Mouse (Mus musculus): ENCODE measurements around the gene A030003K21Rik. TPM values are rescaled to one million over a fixed set of nuclear protein-coding genes. Genes with fewer than 3 reads are reported as not detected.
"Not testable (repeated sequence)": the region's sequence is repeated elsewhere in the genome, so short reads cannot be mapped to it uniquely, and the experiment has no call there.

Gene A030003K21Rik
- not detected in 2 replicates for total RNA-seq (2015)
- total RNA-seq (2017) = not detected in 2 replicates

DNA sequence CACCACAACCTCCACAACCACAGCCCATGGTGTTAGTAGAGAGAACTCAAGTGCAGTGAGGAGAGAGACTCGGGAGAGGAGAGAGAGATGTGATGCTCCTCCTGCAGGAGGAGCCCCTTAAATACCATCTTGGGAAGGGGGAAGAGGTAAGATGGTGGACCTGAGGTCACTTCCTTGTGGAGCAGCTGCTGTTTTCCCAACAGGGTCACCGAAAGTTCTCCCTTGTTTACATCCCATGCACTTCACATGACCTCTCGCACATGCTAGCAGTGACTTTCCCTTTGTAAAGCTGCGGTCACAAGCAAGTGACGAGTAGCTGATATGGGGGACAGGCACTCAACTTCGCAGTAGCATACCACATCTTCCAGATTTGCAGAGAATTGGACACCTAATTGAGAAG is at the start of gene A030003K21Rik:
Gene A030003K21Rik, minus strand, starts transcription at position 94 of the 400 bp plus-strand sequence.
- ATAC-seq (replicated peaks; ENCODE audit: poor library complexity) = not testable (repeated sequence)

DNA sequence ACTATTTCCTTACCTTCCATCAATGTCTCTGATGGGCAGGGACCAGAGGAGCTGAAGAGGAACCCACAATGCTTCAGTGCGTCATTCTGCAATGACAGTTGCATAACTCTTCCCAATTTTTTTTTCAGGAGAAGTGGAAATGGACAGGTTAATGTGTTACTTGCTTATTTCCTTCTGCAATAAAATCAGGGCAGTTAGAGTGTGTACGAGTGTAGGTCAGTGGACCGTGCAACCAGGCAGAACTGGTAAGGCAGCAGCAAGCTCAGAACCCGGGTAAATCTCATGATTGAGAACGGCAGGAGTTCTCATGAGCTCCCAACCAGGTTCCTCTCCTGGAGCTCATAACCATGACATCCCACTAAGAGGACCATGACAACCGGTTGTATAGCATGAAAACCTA is 48.9 kb upstream of the A030003K21Rik start:
- ATAC-seq (replicated peaks; ENCODE audit: poor library complexity) = no peak

DNA sequence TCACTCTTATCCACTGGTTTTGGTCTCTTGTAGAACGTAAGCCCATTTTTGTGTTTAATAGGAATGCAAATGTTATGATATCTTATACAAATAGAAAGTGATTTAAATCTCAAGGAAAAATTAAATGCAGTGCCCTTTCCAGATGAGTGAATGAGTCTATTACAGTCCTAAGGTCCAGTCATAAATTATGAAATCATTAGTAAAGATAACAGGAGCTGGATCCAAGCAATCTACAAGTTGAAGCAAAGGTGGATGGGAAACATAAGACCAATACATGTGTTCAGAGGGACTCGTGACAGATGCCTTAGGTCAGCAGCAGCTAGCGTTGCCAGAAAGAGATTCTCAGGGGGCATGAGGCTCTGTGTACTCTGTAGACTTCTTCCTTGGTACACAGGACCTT is 48.4 kb upstream of the A030003K21Rik start:
- no peak for ATAC-seq (replicated peaks; ENCODE audit: poor library complexity)

DNA sequence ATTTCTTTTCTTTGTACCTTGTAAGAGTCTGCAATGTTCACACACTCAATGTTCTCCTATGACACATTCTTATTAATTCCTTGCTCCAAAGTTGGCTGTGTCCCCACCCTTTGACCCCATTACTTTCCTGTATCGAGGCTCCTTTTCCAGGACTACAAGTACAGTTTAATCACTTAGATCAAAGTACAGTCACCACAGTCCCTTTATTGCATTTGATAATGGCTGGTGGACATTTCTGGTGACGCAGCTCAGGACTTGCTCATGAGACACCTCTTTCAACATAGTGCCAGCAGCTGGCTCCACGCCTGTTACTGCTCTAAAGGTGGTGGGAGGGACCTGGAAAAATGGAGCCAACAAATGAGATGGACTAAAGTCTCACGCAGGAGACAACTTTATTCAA is 47.9 kb upstream of the A030003K21Rik start:
- ATAC-seq (replicated peaks; ENCODE audit: poor library complexity) = no peak

DNA sequence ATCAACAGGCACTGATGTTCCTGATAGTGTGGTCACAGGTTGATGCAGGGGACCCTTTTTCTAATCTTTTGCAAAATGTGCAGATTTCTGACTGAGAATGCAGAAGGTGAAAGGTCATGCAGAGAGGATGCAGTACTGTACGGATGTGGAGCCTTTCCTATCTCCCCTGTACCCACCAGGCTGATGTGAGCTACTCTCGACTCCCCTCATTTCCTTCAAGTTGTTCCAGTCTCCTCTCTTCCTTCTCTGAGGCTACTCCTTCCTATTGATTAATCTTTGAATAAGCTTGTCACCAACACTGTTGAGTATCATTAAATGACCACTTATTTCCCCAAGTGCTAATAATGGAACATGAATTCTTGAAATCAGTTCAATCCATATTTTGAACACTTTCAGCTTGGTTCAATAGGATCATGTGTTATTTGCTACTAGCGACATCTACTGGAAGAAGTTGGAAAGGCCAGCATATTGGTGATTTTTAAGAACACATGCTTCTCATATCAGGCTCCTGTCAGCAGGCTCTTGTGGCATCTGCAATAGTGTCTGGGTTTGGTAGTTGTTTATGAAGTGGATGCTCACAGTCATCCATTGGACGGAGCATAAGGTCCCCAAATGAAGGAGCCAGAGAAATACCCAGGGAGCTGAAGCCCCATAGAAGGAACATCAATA is 44.5 kb upstream of the A030003K21Rik start:
- ATAC-seq (replicated peaks; ENCODE audit: poor library complexity) = peak; percentile 65

DNA sequence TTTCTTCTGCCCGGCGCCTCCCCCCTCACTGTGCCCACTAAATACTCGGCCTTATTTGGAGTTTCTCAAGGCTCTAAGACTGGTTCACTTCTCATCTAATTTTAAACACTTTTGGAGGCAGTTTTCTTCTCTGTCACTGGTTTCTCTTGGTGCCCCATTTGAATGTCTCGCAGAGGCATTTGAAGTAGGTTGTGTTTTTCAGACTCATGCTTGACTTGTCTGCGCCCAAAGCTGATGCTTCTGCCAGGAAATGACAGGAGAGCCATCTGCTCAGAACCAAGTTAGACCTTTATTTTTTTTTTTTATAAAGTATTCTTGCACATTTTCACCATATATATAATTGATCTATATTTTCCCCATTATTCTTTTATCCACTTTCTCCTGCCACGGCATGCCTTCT is 43.5 kb upstream of the A030003K21Rik start:
- ATAC-seq (replicated peaks; ENCODE audit: poor library complexity) = no peak

DNA sequence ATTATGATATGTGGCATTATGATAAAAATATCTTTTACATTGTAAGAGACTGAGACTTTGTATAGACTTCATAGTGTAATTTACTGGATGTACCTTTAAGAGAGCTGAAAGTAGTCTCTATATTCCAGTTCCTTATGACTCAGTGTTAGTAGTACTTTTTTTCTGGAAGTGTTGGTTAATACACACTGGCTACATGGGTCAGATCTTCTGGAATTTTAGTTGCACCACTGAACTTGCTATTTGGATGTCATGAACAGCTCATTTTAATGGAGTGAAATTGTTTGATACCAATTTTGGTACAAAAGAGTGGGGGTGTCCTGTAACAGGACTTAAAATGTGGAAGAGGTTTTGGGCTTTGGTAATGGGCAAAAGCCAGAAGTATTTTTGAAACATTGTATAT is 34.7 kb upstream of the A030003K21Rik start:
- no peak for ATAC-seq (replicated peaks; ENCODE audit: poor library complexity)

DNA sequence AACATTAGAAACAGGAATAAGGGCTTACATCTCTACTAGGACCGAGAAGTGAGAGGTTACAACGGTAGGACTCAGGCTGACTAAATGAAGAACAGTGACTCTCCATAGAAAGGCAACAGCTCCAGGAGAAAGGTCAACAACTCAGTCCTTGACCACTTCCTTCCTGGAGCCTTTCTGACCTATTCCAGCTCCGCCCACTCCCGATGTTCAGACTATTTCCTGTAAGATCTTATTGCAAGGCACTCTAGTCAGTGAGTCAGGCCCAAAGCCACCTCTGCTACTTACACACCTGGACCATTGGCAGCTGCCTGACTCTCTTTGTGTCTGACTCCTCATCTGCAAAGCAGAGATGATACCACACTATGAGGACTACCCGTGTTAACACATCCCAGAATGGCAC is 32.6 kb upstream of the A030003K21Rik start:
- no peak for ATAC-seq (replicated peaks; ENCODE audit: poor library complexity)

DNA sequence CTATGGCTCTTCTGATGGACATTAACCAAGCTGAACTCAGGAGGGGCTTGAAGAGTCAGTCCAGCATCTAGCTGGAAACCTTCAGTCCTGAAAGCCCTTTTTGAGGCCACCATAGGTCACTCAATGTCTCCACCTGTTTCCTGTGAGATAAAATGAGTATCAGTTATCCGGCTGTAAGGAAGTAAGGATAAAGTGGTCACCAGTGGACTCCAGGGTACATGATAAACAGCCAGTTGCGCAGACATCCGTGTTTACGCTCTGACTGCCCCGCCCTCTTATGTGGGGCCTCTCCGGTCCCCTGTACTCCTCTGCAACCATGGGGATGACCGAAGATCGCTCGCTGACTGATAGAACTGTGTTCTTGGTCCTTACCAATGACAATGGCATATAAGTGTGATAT is 31.2 kb upstream of the A030003K21Rik start:
- ATAC-seq (replicated peaks; ENCODE audit: poor library complexity) = no peak

DNA sequence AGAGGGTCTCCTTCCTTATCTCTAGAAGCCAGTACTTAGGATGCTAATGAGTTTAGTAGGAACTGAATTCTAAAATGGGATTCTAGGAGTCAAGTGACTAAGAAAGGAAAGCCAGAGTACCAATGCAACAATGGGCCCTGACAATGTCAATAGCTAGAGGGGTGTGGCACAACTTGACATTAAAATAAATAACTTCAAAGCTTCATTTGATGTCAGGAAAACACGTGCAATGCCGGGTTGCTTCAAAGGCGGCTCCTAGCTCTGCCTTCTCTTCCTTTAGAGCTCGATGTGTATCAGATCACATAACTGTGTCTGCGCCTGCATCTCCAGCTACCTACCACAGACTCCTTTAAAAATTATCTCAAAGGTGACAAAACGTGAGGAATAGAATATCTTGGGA is 30.7 kb upstream of the A030003K21Rik start:
- ATAC-seq (replicated peaks; ENCODE audit: poor library complexity) = no peak

DNA sequence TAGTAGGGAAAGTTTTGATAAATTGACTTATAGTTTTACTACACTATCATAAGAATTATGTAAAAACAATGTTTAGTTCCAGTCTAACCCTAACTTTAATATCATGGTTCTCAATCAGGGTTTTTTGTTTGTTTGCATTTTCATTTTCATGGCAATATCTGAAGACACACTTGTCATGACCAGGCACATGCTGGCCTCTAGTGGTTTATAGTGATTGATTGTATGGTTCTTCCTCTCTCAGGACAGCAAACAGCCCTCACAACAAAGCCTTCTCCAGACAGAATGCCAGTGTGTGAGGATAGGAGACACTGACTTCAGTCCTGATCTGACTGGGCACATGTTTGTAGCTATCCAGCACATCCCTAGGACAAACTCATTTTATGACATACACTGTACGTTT is 30.1 kb upstream of the A030003K21Rik start:
- ATAC-seq (replicated peaks; ENCODE audit: poor library complexity) = no peak

DNA sequence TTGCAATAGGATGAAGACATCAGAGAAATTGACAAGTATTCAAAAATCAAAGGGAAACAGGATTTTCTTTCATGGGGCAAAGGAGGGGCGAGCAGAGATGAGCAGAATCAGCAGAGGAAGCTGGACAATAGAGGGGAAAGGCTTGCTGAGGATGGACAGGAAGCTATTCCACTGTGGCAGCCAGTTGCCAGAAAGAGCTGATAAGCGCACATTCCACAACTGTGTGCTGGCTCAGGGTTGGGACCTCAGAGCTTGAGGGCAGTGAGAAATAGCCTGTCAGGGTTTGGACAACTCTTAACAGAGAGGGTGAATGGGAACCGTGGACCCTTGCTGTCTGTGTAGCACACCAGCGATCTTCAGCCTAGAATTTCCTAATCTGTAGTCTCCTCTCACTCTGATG is 28.9 kb upstream of the A030003K21Rik start:
- ATAC-seq (replicated peaks; ENCODE audit: poor library complexity) = no peak

DNA sequence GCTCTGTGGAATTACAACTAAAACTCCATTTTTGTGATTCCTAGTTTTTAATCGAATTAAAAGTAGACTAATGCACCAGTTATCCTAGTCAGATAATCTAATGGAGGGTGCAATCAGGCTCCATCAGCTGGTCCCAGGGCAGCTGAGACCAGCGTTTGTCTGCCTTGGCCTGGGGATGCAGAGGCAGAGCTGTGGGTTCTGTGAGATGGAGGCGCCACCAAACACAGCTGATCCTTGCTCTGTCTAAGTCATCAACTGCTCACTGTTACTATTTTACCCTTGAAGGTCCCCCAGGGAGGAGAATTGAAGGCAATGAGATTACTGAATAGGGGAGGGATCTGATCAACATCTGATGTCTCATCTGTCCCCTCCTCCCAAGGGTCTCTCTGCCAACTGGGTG is 23.2 kb upstream of the A030003K21Rik start:
- no peak for ATAC-seq (replicated peaks; ENCODE audit: poor library complexity)

DNA sequence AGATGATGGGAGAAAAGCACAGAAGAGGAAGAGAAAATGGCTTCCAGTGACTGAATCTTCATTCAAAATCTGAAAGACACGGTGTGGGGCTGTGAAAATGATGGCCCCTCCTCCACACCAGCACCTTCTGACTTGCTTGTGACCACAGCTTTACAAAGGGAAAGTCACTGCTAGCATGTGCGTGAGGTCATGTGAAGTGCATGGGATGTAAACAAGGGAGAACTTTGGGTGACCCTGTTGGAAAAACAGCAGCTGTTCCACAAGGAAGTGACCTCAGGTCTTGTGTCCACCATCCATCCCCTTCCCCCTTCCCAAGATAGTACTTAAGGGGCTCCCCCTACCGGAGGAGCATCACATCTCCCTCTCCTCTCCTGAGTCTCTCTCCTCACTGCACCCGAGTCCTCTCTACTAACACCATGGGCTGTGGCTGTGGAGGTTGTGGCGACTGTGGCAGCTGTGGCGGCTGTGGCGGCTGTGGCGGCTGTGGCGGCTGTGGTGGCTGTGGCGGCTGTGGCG is 16.7 kb upstream of the A030003K21Rik start, which contains the start of gene Gm47955:
Gene Gm47955, plus strand, starts transcription at position 417 of the 516 bp plus-strand sequence.
- no peak for ATAC-seq (replicated peaks; ENCODE audit: poor library complexity)

DNA sequence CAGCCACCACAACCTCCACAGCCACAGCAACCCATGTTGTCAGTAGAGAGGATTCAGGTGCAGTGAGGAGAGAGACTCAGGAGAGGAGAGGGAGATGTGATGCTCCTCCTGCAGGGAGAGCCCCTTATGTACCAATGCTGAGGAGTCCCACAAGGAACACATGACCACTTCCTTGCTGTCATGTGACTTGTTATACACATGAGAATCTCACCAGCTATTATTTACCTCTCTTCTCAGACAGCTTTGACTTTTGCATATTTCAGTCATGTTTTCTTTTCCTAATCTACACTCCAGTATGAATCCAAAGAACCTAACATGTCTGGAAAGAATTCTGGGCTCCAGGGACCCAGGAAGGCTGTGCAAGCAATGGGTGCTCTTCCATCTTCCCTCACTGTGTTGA is 12.7 kb upstream of the A030003K21Rik start, which contains the start of gene Gm7544:
Gene Gm7544, minus strand, starts transcription at position 101 of the 400 bp plus-strand sequence.
- not testable (repeated sequence) for ATAC-seq (replicated peaks; ENCODE audit: poor library complexity)

DNA sequence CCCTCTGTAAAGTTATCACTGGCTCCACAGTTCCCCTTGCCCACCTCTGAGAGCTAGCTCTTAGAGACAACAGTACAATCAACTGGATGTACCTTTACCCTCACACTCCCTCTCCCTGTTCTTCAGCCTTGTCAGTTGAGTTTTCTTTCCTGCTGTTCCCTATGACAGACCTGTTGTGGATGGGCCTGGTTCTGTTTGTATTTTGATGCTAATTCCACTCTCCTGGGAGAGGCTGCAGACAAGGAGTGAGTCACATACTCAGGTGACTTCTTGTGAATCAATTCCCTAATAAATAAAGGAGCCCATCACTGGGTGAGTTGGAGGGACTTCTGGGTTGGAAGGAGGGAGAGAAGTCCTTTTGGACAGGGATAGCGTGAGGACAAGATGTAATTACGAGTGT is 5.4 kb upstream of the A030003K21Rik start:
- no peak for ATAC-seq (replicated peaks; ENCODE audit: poor library complexity)

DNA sequence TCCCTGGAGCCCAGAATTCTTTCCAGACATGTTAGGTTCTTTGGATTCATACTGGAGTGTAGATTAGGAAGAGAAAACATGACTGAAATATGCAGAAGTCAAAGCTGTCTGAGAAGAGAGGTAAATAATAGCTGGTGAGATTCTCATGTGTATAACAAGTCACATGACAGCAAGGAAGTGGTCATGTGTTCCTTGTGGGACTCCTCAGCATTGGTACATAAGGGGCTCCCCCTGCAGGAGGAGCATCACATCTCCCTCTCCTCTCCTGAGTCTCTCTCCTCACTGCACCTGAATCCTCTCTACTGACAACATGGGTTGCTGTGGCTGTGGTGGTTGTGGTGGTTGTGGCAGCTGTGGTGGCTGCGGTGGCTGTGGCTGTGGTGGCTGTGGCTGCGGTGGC is 2.8 kb upstream of the A030003K21Rik start:
- ATAC-seq (replicated peaks; ENCODE audit: poor library complexity) = not testable (repeated sequence)

DNA sequence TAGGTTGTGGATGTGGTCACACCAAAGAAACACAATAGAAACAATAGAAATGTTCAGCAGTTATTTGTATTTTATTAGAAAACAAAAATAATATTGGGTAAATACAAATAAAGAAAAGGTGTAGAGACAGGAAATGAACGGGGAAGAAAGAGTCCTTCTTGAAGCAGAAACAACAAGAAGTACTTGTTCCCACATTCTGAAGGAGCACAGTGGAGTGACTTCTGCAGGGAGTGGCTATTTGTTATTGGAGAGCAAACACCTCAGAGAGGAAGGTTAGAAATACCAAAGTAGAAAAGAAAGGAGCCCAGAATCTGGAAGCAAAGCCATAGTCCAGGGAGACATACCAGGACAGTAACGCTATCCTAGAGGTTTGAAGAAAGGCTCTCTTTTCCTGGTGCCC is 683 bp downstream of the A030003K21Rik start:
- ATAC-seq (replicated peaks; ENCODE audit: poor library complexity) = not testable (repeated sequence)

DNA sequence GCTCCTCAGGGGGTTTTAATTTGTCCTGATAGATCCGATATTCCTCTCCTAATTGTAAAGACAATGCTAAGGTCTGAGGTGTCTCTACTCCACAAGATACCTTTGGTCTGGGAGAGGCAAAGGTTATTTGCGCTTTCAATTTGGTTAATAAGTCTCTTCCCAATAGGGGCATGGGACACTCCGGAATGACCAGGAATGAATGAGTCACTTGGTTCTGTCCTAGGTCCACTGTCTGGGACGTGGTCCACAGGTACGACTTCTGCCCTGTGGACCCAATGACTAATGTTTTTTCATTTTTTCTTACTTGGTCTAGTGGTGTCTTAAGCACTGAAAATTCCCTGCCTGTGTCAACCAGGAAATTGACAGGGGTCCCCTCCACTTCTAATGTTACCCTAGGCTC is 4.5 kb downstream of the A030003K21Rik start:
- ATAC-seq (replicated peaks; ENCODE audit: poor library complexity) = no peak

DNA sequence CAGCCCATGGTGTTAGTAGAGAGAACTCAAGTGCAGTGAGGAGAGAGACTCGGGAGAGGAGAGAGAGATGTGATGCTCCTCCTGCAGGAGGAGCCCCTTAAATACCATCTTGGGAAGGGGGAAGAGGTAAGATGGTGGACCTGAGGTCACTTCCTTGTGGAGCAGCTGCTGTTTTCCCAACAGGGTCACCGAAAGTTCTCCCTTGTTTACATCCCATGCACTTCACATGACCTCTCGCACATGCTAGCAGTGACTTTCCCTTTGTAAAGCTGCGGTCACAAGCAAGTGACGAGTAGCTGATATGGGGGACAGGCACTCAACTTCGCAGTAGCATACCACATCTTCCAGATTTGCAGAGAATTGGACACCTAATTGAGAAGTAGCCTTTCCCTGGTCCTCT is 11.9 kb downstream of the A030003K21Rik start, which contains the start of gene Gm6217:
Gene Gm6217, minus strand, starts transcription at position 74 of the 400 bp plus-strand sequence.
- ATAC-seq (replicated peaks; ENCODE audit: poor library complexity) = not testable (repeated sequence)

DNA sequence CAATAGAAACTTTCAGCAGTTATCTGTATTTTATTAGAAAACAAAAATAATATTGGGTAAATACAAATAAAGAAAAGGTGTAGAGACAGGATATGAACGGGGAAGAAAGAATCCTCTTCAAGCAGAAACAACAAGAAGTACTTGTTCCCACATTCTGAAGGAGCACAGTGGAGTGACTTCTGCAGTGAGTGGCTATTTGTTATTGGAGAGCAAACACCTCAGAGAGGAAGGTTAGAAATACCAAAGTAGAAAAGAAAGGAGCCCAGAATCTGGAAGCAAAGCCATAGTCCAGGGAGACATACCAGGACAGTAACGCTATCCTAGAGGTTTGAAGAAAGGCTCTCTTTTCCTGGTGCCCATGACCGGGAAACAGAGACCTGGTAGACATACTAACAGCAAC is 12.6 kb downstream of the A030003K21Rik start:
- ATAC-seq (replicated peaks; ENCODE audit: poor library complexity) = not testable (repeated sequence)

DNA sequence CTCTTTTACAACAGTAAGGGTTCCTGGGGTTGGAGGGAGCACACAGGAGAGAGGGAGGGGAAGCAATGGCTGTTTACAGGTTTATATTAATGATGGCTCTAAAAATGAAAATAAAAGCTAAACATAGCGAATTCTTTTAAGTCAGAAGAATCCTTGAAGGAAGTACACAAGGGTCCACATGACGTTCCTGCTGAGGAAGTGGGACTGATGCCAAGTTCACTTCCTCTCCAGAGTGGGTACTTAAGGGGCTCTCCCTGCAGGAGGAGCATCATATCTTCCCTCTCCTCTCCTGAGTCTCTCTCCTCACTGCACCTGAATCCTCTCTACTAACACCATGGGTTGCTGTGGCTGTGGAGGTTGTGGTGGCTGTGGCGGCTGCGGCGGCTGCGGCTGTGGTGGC is 18.5 kb downstream of the A030003K21Rik start, which contains the start of gene A030014E15Rik:
Gene A030014E15Rik, plus strand, starts transcription at position 268 of the 400 bp plus-strand sequence.
- ATAC-seq (replicated peaks; ENCODE audit: poor library complexity) = no peak
